Mouse (Mus musculus) heart, postnatal 0 days (tissue): ENCODE results near the gene Arhgef17. TPM values are rescaled to one million over a fixed set of nuclear protein-coding genes. Genes with fewer than 3 reads are reported as not detected.
A peak's percentile ranks its signal among the peaks of the same experiment; 100 is the strongest.

Source experiments
- ATAC-seq: fragments of 200-750 bp; cut with Nextera tagmentation; 2 replicates; pipeline ENCODE4 v1.8.0; 2017; ENCODE audit warnings: low read depth, moderate number of reproducible peaks, moderate library complexity; ENCODE audit not compliant: insufficient read depth
- DNase-seq: peaks from one replicate; pipeline ENCODE4 v3.0.0-alpha.2; 2016; ENCODE audit warnings: low spot score
- H3K27ac ChIP-seq: fragments of 300-500 bp; sonication (generic); 2 replicates; pipeline ENCODE4 v1.5.1; 2014; ENCODE audit warnings: low read depth, mild to moderate bottlenecking
- H3K27me3 ChIP-seq: fragments of 300-500 bp; sonication (generic); 2 replicates; pipeline ENCODE4 v1.6.1; 2014; ENCODE audit warnings: low read length, mixed read lengths; ENCODE audit not compliant: control insufficient read depth, insufficient read depth
- H3K36me3 ChIP-seq: fragments of 300-500 bp; sonication (generic); replicated peaks from 2 replicates; pipeline ENCODE4 v1.6.1; 2014; ENCODE audit warnings: low read length, mixed read lengths; ENCODE audit not compliant: control insufficient read depth, insufficient read depth
- H3K4me1 ChIP-seq: fragments of 300-500 bp; sonication (generic); 2 replicates; pipeline ENCODE4 v1.6.1; 2014; ENCODE audit warnings: antibody characterized with exemption; ENCODE audit not compliant: control insufficient read depth, insufficient read depth
- H3K4me2 ChIP-seq: fragments of 300-500 bp; sonication (generic); 2 replicates; pipeline ENCODE4 v1.6.1; 2014; ENCODE audit warnings: low read depth, mild to moderate bottlenecking, low read length, moderate library complexity
- H3K4me3 ChIP-seq: fragments of 300-500 bp; sonication (generic); 2 replicates; pipeline ENCODE4 v1.5.1; 2014; ENCODE audit warnings: low read depth, low read length
- H3K9ac ChIP-seq: fragments of 300-500 bp; sonication (generic); replicated peaks from 2 replicates; pipeline ENCODE4 v1.6.1; 2014; ENCODE audit warnings: low read depth, low read length, mixed read lengths
- H3K9me3 ChIP-seq: fragments of 300-500 bp; sonication (generic); replicated peaks from 2 replicates; pipeline ENCODE4 v1.6.1; 2016; ENCODE audit warnings: low read length; ENCODE audit not compliant: control insufficient read depth
- CTCF ChIP-seq: IDR thresholded peaks from 2 replicates; pipeline ENCODE4 v1.5.1; 2016; ENCODE audit warnings: antibody characterized with exemption, control low read depth, low read depth
- EP300 ChIP-seq: IDR thresholded peaks from 2 replicates; pipeline ENCODE4 v1.6.1; 2016; ENCODE audit warnings: antibody characterized with exemption, low read depth
- WGBS: fragments of 180-500 bp; shearing (Covaris S2); extraction: QIAGEN DNeasy Blood & Tissue Kit; methylation state at CpG from one replicate; pipeline ENCODE4 v1.1.7; 2014; 5-methylcytosine and 5-hydroxymethylcytosine counted together
- polyA plus RNA-seq: library from polyadenylated mRNA; unstranded; fragments of >200 nt; fragmentation: Nextera tagmentation; extraction: Ambion mirVana; gene quantifications from 2 replicates; pipeline ENCODE4 v1.2.1, GENCODE M21; 2015
- total RNA-seq: library from RNA; depleted of rRNA; stranded (reverse); fragments of >200 nt; gene quantifications from 2 replicates; pipeline ENCODE4 v1.2.3, GENCODE M21; 2014; ENCODE audit warnings: low replicate concordance

The Arhgef17 gene
- total and polyA plus RNA-seq, 2 experiments from 2014 or later = 2.8 to 28.4 TPM

DNA sequence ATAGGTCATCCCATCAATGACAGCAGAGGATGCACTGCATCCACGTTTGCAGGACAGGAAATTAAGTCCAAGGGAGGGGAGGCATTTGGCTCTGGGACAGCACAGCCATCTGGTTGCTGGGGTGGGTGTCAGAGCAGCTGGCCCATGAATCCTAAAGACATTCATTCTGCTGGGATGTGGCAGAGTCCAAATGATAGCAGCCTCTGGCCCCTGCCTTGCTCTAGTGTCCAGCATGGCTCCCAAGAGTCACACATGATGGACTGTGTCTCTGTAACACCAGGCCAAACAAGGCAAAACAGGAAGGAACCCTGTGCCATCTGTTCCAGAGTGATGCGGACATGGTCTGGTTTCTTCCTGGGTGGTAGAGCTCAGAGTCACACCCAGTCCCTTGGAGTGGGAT is 20.0 kb upstream of the Arhgef17 start:
- Histone ChIP-seq H3K9me3 (no peaks in the 10 kb centered on the region), H3K36me3 (no peaks in the 10 kb centered on the region), H3K4me2 (no peak overlapping the region), H3K4me3 (no peak overlapping the region), H3K27ac (peak overlapping the region; percentile 46; the same call in 1 of the 2 replicates), H3K27me3 (no peaks in the 10 kb centered on the region), H3K9ac (no peak overlapping the region), H3K4me1 (peaks cover 9% of the 10 kb centered on the region)
- WGBS = 50% methylated on average over 2 of the region's 2 CpGs
- ATAC-seq (peak; percentile 39), DNase-seq (no peak)
- TF ChIP-seq EP300 (no peak), CTCF (no peak)

DNA sequence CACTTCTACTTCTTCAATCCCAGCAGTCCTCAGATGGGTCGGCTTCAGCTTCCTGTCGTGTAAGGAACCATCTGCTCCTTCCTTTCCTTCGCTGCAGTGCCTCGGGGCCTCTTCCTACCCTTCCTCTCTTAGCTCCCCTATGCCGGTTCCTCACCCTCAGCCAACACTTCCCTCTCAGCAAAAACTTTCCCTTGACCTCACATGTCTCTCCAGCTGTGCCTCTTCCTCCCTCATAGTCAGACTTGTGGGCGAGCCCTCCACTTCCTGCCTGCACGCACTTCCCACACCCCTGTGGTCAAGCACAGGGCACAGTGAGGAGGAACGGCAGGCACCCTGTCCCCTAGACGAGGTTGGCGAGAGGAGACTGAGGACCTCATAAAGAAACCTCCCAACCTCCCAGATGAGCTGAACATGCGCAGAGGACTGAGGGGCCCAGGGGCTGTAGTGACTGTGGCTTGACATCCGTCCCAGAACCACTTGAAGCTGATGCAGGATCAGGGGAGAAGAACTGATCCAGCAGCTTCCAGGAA is 18.6 kb upstream of the Arhgef17 start:
- no peaks in the 10 kb centered on the region for H3K36me3 ChIP-seq
- WGBS = 45% methylated on average over 12 of the region's 12 CpGs
- H3K9me3 ChIP-seq = no peaks in the 10 kb centered on the region
- DNase-seq (no peak), ATAC-seq (peak; percentile 48)
- H3K27me3 ChIP-seq = no peaks in the 10 kb centered on the region
- peaks cover 9% of the 10 kb centered on the region for H3K4me1 ChIP-seq
- no peak overlapping the region for H3K9ac ChIP-seq
- peak overlapping the region; percentile 60 for H3K27ac ChIP-seq
- H3K4me3 ChIP-seq = no peak overlapping the region
- TF ChIP-seq EP300 (0 out of 2 replicates have a peak, but pooled peaks have one; percentile 47), CTCF (no peak)
- no peak overlapping the region for H3K4me2 ChIP-seq

DNA sequence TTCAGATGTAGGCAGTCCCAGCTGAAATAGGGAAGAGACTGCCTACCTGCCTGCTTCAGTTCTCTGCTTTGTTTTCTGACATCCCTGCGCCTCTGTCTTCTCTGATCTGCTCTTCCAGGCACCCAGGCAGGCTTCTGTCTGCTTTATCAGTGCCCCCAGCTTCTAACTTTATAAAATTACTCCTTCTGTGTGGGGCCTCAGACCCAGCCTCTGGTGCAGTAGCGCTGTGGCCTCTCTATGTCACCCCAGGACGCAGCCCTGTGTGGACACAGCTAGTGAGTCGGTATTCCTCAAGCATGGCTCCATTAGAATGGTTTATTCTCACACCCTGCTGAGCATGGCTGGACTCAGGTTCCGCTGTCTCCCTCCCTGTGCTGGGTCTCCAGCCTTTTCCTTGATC is 18.1 kb upstream of the Arhgef17 start:
- Histone ChIP-seq H3K27ac (peak overlapping the region; percentile 60), H3K27me3 (no peaks in the 10 kb centered on the region), H3K4me2 (no peak overlapping the region), H3K9me3 (no peaks in the 10 kb centered on the region), H3K4me3 (no peak overlapping the region), H3K4me1 (peaks cover 9% of the 10 kb centered on the region), H3K9ac (no peak overlapping the region), H3K36me3 (no peaks in the 10 kb centered on the region)
- DNase-seq (no peak), ATAC-seq (no peak)
- no peak for TF ChIP-seq CTCF
- no peak for TF ChIP-seq EP300
- 76% methylated on average over 5 of the region's 5 CpGs for WGBS

DNA sequence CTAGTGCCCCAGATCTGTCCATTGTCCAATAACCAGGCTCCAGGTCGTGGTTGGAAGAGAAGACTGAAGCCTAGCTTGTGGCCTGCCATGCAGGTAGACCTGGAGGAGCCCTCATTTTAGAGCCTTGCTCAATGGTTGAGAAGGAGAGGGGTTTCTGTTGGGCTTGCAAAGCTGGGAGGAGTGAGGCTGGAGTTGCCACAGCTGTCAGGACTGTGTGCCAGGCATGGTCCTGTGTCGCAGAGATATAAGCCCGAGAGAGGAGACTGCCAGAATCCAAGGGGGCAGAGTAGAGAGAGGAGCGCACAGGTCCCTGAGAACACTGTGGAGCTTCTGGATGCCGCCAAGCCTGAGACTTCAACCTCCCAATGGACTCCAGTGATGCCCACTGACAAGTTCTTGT is 12.8 kb upstream of the Arhgef17 start:
- Histone ChIP-seq H3K9me3 (no peaks in the 10 kb centered on the region), H3K27ac (no peak overlapping the region), H3K27me3 (no peaks in the 10 kb centered on the region), H3K36me3 (no peaks in the 10 kb centered on the region), H3K4me2 (no peak overlapping the region), H3K4me3 (no peak overlapping the region), H3K9ac (no peak overlapping the region), H3K4me1 (no peaks in the 10 kb centered on the region)
- TF ChIP-seq EP300 (no peak), CTCF (no peak)
- DNase-seq (no peak), ATAC-seq (no peak)
- WGBS = 83% methylated on average over 5 of the region's 5 CpGs

DNA sequence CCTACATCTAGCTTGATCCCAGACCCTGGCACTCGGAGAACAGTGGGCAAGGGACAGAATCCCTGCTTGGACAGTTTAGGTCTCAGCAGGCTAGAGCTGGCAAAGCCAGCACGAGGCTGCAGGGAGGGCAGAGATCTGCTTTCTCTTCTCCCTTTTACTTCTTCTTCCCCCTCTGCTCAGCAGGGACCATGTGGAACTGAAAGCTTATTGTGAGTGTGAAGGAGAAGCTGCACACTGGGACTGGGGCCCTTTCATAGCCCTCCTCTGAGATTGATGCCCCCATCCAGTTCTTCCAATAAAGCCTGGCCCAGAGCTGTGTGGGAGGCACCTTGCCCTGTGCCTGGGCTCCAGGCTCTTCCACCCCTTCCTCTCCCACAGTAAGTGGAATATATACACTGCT is 12.4 kb upstream of the Arhgef17 start:
- no peak for DNase-seq
- H3K9ac ChIP-seq = no peak overlapping the region
- 75% methylated on average over 2 of the region's 2 CpGs for WGBS
- no peak overlapping the region for H3K4me3 ChIP-seq
- H3K36me3 ChIP-seq = no peaks in the 10 kb centered on the region
- no peaks in the 10 kb centered on the region for H3K9me3 ChIP-seq
- no peak overlapping the region for H3K4me2 ChIP-seq
- ATAC-seq = no peak
- H3K27ac ChIP-seq = no peak overlapping the region
- H3K4me1 ChIP-seq = no peaks in the 10 kb centered on the region
- no peaks in the 10 kb centered on the region for H3K27me3 ChIP-seq
- no peak for TF ChIP-seq EP300
- TF ChIP-seq CTCF = no peak
